Mouse (Mus musculus): ENCODE measurements around the gene Mslnl.

The Mslnl gene

GRCm38 (mm10) chr17:25744311-25744710 lies 8.5 kb downstream of the Mslnl start:
- DNase-seq (ENCODE audit: low spot score in 2 of 2) = no peak

DNA sequence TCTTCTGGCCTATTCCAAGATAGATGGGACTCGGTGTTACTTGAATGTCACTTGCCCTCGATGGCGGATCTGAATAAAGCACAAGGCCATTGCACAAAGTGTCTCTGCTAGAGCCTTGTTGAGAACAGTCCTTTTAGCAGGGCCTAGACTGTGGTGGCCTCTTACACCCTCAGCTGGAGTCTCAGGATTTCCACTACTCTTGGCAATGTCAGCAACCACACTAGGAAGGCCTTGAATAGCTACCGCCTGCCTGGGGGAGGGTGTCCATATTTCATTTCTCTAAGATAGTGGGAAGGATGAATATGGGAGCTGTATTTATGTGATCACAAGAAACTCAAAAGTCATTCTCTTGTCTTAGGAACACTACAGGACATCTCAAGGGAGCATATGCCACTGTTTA lies 12.4 kb downstream of the Mslnl start:
- no peak for DNase-seq (ENCODE audit: low spot score in 2 of 2)

- DNase-seq (ENCODE audit: low spot score in 2 of 2) = no peak
Measured at GRCm38 (mm10) chr17:25749314-25749713, 13.5 kb downstream of the Mslnl start.

DNA sequence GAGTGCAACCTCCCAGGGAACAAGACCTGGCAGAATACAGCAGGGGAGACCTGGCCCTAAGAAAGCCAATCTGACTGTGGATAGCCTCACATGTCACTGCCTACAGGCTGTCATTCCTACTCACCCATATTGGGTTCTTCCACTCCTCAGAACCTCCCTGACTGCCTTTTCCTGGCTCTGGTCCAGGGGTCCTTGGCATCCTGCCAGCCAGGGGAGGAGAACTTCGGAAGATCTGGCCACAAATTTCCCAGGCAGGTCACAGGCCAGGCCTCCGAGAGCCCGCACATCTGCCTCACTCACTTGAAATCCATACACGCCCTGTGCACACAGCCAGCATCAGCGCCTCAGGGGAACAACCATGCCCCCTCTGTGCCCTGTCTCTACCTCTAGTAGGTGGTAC lies 15.6 kb downstream of the Mslnl start:
- DNase-seq (ENCODE audit: low spot score in 2 of 2) = peak in 1 of 2 experiments; percentile 41

GRCm38 (mm10) chr17:25754241-25754640 lies 18.4 kb downstream of the Mslnl start, which contains the start of gene Msln:
TSS of gene Msln (minus strand) at chr17:25754378.
- DNase-seq (ENCODE audit: low spot score in 2 of 2) = no peak

DNA sequence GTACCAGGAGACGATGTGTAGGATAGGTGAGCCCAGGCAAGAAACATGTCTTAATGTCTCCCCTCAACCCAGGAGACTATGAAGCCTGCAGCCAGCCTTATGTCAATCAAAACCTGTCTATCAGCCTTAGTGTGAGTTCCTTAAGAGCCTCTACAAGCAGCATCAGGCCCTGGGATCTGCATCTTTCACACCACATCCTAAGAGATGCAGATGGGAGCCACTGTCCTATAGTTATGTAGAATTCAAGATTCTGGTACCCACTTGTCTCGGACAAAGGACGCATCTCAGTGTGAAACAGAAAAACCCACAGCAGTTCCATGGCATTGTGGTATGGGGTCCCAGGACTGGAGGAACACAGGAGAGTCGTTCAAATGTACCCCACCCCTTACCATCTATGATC lies 19.2 kb downstream of the Mslnl start:
- no peak for DNase-seq (ENCODE audit: low spot score in 2 of 2)

DNA sequence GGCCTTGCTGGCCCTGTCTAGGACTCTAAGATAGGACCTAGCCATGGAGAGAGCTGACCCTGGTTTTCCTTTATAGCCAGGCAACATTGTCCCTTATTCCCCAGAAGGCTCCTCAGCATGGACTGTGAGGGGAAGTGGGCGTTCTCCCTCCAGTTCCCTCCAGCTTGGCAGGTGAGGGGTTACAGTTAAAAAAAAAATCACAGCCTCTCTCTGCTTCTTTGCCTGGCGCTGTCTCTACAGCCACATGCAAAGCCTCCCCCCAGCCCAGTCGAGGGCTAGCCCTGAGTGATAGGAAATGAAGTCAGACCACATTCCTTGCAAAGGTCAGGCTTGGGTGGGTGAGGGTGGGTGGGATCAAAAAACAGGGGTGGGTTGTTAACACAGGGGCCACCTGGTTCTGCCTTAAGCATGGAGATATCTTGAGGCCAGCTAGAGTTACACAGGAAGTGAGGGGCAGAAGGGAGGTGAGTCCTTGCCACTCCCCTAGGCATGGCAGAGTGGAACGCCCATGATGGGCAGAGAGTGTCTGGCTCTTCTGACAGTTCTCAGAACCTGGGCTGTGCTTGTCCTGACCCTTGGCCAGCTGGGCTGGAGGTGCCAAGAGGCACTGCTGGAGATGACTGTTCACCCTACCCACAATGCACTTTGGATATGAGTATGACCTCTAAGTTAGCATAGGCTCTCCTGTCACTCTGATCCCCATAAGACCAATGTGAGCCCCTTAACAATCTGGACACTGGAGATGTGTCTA lies 20.0 kb downstream of the Mslnl start:
- no peak for DNase-seq (ENCODE audit: low spot score in 2 of 2)

DNA sequence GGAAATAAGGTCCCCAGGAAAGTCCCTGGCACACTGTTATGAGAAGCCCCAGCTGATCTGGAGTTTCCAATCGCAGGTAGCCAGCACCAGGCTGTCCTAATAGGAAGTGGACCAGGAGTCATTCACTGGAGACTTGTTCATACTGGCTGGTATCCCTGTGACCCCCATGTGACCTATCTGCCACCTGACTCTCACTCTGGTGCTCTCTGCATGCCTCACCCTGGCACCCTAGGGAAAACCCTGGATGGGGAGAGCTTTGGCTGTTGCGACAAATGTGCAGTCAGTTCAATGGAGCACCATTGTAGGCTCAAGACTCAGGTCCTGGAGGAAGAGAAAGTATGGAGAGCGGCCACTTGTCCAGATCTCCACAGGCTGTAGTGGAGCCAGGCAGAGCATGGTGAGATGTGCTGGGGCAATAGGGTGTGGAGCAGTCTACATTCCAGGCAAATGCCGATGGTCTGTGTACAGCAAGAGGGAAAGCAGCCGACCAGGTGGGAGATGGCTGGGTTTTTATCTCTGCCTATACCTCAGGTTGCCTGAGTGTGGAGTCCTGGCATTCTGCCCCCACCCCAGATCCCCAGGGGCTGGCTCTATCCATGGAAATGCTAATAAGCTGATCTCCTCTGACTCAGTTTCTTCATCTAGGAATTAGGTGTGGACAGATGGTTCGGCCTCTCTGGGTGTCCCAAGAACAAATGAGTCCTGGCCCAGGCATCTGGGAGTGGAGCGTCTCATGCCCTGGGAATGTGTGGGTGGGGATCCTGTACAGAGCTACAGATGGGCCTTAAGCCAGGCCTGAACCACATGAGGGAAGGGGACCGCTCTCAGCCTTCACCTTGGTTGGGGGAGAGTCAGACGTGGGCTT lies 20.8 kb downstream of the Mslnl start:
- no peak for DNase-seq (ENCODE audit: low spot score in 2 of 2)

GRCm38 (mm10) chr17:25757691-25758090 lies 21.8 kb downstream of the Mslnl start:
- no peak for DNase-seq (ENCODE audit: low spot score in 2 of 2)

DNA sequence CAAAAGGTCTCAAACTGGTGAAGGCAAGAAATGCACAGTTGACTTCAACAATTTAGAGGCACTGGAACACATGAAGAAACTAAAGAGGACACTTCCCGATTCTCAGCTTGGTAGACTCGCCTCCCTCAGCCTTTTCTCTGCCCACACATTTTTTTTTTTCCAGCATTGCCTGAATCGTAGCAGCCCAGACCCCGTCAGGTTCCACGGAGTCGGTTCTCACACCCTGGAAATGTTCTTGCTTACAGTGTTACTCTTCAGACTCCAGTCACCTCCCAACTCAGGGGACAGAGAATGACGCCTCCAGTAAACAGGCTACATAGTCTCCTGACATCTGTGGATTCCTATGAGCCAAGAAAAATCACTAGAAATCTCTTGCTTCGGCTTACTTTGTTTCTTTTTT lies 24.3 kb downstream of the Mslnl start:
- no peak for DNase-seq (ENCODE audit: low spot score in 2 of 2)

DNA sequence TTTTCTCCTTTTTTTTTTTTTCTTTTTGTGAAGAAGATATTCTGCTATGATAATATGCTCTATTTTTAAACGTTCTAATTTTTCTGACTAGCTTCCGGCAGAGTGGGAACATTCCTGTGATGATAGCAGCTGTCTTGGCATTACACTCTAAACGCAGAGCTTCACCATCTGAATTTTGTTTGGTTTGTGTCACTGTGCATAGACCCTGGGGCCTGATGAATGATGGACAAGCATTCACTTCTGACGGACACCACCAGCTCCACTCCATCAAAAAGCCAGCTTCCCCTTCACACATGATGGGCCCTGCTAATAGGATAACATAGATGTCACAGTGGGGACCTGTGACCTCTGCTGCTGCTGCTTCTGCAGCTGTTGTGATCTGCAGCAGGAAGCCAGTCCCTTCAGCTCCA lies 25.7 kb downstream of the Mslnl start:
- no peak for DNase-seq (ENCODE audit: low spot score in 2 of 2)

GRCm38 (mm10) chr17:25762591-25762990 lies 26.7 kb downstream of the Mslnl start:
- no peak for DNase-seq (ENCODE audit: low spot score in 2 of 2)

GRCm38 (mm10) chr17:25765886-25766285 lies 30.0 kb downstream of the Mslnl start:
- no peak for DNase-seq (ENCODE audit: low spot score in 2 of 2)

DNA sequence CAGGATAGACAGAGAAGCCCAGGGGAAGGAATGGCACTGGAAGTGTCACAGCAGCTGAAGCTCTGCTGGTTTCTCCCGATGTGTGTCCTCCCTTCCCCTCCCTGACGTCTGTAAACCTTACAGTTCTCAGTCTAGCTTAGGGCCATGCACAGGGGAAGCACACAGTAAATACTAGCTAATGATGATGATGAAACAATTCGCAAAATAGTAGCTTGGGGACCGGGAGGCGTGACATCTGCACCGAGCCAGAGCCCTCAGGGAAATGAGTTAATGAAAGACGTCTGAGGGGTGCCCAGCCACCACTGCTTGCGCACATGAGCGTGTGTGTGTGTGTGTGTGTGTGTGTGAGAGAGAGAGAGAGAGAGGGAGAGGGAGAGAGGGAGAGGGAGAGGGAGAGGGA lies 33.5 kb downstream of the Mslnl start:
- no peak for DNase-seq (ENCODE audit: low spot score in 2 of 2)

- peak; percentile 98 to 99 for DNase-seq (ENCODE audit: low spot score in 2 of 2)
Measured at GRCm38 (mm10) chr17:25773549-25774120, 37.8 kb downstream of the Mslnl start, which contains the start of gene Narfl. TSS of gene Narfl (plus strand) at chr17:25773776.

DNA sequence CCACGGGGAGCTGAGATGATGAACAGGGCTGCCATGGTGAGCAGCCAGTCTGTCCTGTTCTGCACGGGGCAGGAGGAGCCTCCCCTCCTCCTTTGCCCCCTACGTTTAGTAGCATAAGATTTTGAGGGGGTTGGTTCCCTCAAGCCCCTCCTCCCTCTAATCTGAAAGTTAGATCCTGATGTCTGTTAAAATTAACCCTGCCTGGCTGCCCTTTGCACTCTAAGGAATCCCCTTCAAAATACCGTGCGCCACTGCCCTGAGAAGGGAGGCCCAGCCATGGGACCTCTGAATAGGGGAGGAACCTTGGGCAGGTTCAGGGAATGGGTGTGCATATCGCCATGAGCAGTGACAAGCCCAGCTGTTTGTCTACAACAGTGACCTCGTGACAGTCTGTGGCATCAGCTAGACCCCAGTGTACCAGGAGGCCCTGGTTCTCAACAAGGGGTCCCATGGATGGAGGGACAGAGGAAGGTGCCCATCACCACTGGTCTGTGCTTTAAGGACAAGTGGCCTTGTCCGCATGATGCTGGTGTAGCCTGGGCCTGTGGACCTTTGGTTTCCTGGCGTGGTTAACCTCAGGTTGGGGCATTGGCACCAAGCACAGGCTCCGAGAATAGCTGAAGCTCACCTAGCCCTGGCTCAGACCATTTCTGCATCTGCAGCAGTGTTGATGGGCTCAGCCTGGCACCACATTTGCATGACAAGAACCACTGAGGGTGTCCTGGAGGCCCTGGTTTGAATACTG lies 39.6 kb downstream of the Mslnl start:
- DNase-seq (ENCODE audit: low spot score in 2 of 2) = no peak

DNA sequence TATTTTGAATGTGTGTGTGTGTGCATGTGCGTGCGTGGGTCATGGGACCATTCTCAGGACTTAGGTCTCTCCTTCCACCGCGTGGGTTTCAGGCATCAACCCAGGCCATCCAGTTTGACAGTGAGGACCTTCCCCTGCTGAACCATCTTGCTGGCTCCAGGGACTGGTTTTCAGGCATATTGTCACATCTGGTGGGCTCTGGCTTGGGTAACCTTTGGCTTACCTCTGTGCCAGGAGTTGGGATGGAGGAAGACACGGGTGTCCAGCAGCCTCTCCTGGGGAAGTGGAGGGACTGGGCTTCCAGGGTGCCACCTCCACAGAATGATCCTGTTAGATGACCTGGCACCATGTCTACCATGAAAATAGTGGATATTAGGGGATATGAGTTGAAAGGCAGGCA lies 42.1 kb downstream of the Mslnl start:
- DNase-seq (ENCODE audit: low spot score in 2 of 2) = no peak

DNA sequence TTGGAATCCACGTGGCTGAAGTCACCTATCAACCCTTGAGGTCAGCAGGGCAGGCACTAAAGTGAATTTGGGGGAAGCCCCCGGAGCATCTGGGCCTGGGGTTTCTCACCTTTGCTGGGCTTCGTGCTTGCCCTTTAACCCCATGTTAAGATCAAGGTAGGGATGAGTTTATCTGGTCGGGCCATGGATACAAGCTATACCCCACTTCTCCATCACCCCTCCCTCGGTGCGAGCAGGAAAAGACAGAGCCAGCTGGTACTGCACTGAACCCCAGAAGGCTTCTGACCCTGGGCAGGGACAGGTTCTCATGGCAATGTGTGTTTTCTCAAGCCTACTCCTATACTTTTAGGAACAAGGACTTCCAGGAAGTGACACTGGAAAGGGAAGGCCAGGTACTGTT lies 45.5 kb downstream of the Mslnl start:
- DNase-seq (ENCODE audit: low spot score in 2 of 2) = no peak

- DNase-seq (ENCODE audit: low spot score in 2 of 2) = no peak
Measured at GRCm38 (mm10) chr17:25783086-25783485, 47.2 kb downstream of the Mslnl start.

DNA sequence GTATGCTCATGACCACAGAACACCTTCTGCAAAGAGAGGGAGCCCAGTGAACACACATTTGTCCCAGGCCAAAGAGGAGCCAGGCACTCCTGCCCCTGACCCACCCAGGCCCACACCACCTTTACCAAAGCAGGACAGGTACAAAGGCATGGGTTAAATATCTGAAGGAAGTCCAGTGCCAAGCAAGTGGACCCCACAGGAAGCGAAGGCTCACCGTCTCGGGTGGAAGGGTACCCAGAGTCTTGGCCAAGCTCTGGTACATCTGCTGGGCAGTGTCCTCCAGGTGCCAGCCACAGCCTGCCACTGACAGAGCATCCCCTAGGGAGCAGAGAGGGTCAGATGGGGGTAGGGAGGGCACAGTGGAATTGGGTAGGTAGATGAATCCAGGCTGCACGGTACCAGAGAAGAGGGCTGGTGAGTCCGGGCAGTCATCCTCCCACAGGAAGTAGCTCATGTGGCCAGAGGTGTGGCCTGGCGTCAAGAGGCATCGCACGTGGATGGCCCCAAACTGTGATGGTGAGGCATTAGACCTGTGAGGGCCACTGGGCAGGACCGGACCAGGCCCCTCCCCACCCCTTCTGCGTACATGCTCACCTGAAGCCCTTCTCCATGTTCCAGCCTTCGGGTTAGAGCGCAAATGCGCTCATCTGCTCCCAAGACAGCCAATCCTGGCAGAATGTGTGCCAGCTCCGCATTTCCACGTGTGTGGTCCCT lies 48.2 kb downstream of the Mslnl start:
- no peak for DNase-seq (ENCODE audit: low spot score in 2 of 2)

DNA sequence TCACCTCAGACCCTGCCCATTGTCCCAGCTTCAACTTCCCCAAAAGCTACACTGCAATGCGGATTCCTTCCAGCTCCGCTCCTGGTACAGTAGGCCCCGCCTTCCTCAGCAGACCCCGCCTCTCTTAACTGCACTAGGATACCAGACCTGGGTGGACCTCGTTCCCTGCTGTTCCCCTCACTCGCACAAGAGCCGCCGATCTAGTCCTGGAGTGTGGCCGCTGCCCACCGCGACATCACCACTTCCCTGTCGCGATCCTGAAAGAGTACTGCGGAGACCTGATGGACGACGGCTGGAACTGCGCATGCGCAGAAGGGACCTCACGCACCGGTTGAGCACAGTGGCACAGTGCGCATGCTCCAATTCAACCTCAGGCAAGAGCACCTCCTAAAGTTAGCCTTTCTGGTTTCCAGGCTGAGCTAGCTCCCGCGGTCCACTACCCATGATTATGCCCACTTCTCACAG lies 49.5 kb downstream of the Mslnl start, which contains the start of gene Haghl:
TSS of gene Haghl (minus strand) at position 393 of the 465 bp plus-strand sequence.
- peak; percentile 93 to 98 for DNase-seq (ENCODE audit: low spot score in 2 of 2)

Data from frontal cortex, postnatal 25 days (tissue).